Mouse (Mus musculus) limb, embryonic 15.5 days (tissue): ENCODE results near the gene 4930404N11Rik. TPM values are rescaled to one million over a fixed set of nuclear protein-coding genes. Genes with fewer than 3 reads are reported as not detected.
A peak's percentile ranks its signal among the peaks of the same experiment; 100 is the strongest.

Experiments used
- ATAC-seq: fragments of 200-750 bp; cut with Nextera tagmentation; 2 replicates; pipeline ENCODE4 v1.8.0; 2017; ENCODE audit warnings: low read depth, moderate TSS enrichment; ENCODE audit not compliant: insufficient number of reproducible peaks, low FRiP score, low TSS enrichment
- H3K27ac ChIP-seq: fragments of 300-500 bp; sonication (generic); 2 replicates; pipeline ENCODE4 v1.5.1; 2015; ENCODE audit warnings: moderate library complexity, mild to moderate bottlenecking, inconsistent platforms
- H3K27me3 ChIP-seq: fragments of 300-500 bp; sonication (generic); 2 replicates; pipeline ENCODE4 v1.6.1; 2015; ENCODE audit warnings: inconsistent platforms
- H3K36me3 ChIP-seq: fragments of 300-500 bp; sonication (generic); 2 replicates; pipeline ENCODE4 v1.6.1; 2015; ENCODE audit warnings: inconsistent platforms
- H3K4me1 ChIP-seq: fragments of 300-500 bp; sonication (generic); 2 replicates; pipeline ENCODE4 v1.6.1; 2015; ENCODE audit warnings: inconsistent platforms
- H3K4me2 ChIP-seq: fragments of 300-500 bp; sonication (generic); 2 replicates; pipeline ENCODE4 v1.6.1; 2015; ENCODE audit warnings: mild to moderate bottlenecking, inconsistent platforms
- H3K4me3 ChIP-seq: fragments of 300-500 bp; sonication (generic); 2 replicates; pipeline ENCODE4 v1.5.1; 2015; ENCODE audit warnings: mild to moderate bottlenecking, inconsistent platforms
- H3K9ac ChIP-seq: fragments of 300-500 bp; sonication (generic); 2 replicates; pipeline ENCODE4 v1.6.1; 2015; ENCODE audit warnings: inconsistent platforms
- H3K9me3 ChIP-seq: fragments of 300-500 bp; sonication (generic); 2 replicates; pipeline ENCODE4 v1.6.1; 2016; ENCODE audit warnings: inconsistent platforms
- WGBS: fragments of 180-500 bp; shearing (Covaris S2); methylation state at CpG from one replicate; pipeline ENCODE4 v1.1.7; 2015; 5-methylcytosine and 5-hydroxymethylcytosine counted together
- microRNA-seq: library from miRNA; unstranded; fragments of <30 nt; microRNA quantifications from one replicate; pipeline ENCODE4, GENCODE M21; 2016
- polyA plus RNA-seq: library from polyadenylated mRNA; unstranded; fragments of >200 nt; fragmentation: Nextera tagmentation; extraction: Ambion mirVana; gene quantifications from 2 replicates; pipeline ENCODE4 v1.2.1, GENCODE M21; 2015

The 4930404N11Rik gene
- polyA plus RNA-seq, 1 experiment from 2014 or later = 0.60 TPM

- H3K4me3 ChIP-seq = peak overlapping the region; percentile 99
- H3K4me1 ChIP-seq = peaks cover 53% of the 10 kb centered on the region
- H3K27ac ChIP-seq = peak overlapping the region; percentile 92
- peaks cover 62% of the 10 kb centered on the region for H3K36me3 ChIP-seq
- H3K27me3 ChIP-seq = no peaks in the 10 kb centered on the region
- WGBS = under 1% methylated on average over 38 of the region's 38 CpGs
- H3K9me3 ChIP-seq = no peaks in the 10 kb centered on the region
- peak overlapping the region; percentile 18; the same call in 1 of the 2 replicates for H3K9ac ChIP-seq
- peak overlapping the region; percentile 74 for H3K4me2 ChIP-seq
- ATAC-seq = no peak; the same call in 1 of the 2 replicates
These were observed 45.7 kb downstream of the 4930404N11Rik start for GRCm38 (mm10) chr10:81319741-81320549.

- H3K27ac ChIP-seq = peak overlapping the region; percentile 92
- peaks cover 62% of the 10 kb centered on the region for H3K36me3 ChIP-seq
- H3K9ac ChIP-seq = peak overlapping the region; percentile 18; the same call in 1 of the 2 replicates
- peaks cover 53% of the 10 kb centered on the region for H3K4me1 ChIP-seq
- ATAC-seq = no peak
- peak overlapping the region; percentile 74 for H3K4me2 ChIP-seq
- 25% methylated on average over 8 of the region's 8 CpGs for WGBS
- no peaks in the 10 kb centered on the region for H3K27me3 ChIP-seq
- H3K9me3 ChIP-seq = no peaks in the 10 kb centered on the region
- H3K4me3 ChIP-seq = peak overlapping the region; percentile 99
These were observed 46.3 kb downstream of the 4930404N11Rik start for GRCm38 (mm10) chr10:81319330-81319699.

- 87% methylated on average over 13 of the region's 13 CpGs for WGBS
- H3K36me3 ChIP-seq = peaks cover 62% of the 10 kb centered on the region
- no peaks in the 10 kb centered on the region for H3K9me3 ChIP-seq
- H3K4me1 ChIP-seq = peaks cover 53% of the 10 kb centered on the region
- peak overlapping the region; percentile 99; the same call in 1 of the 2 replicates for H3K4me3 ChIP-seq
- H3K9ac ChIP-seq = no peak overlapping the region
- peak overlapping the region; percentile 92 for H3K27ac ChIP-seq
- ATAC-seq = no peak
- H3K4me2 ChIP-seq = 0 out of 2 replicates have a peak overlapping the region, but pooled peaks have one; percentile 74
- no peaks in the 10 kb centered on the region for H3K27me3 ChIP-seq
These were observed 46.9 kb downstream of the 4930404N11Rik start for GRCm38 (mm10) chr10:81318589-81319329.

GRCm38 (mm10) chr10:81317273-81317672 is 48.3 kb downstream of the 4930404N11Rik start:
- Histone ChIP-seq H3K4me3 (peak overlapping the region; percentile 28), H3K9me3 (no peaks in the 10 kb centered on the region), H3K27ac (peak overlapping the region; percentile 47; the same call in 1 of the 2 replicates), H3K36me3 (peaks cover 62% of the 10 kb centered on the region), H3K9ac (peak overlapping the region; percentile 28; the same call in 1 of the 2 replicates), H3K27me3 (no peaks in the 10 kb centered on the region), H3K4me2 (peak overlapping the region; percentile 44), H3K4me1 (peaks cover 44% of the 10 kb centered on the region)
- WGBS = 19% methylated on average over 19 of the region's 20 CpGs
- no peak for ATAC-seq

- peak overlapping the region; percentile 44 for H3K4me2 ChIP-seq
- H3K4me1 ChIP-seq = peaks cover 37% of the 10 kb centered on the region
- no peaks in the 10 kb centered on the region for H3K27me3 ChIP-seq
- no peak for ATAC-seq
- H3K9me3 ChIP-seq = no peaks in the 10 kb centered on the region
- peak overlapping the region; percentile 28; the same call in 1 of the 2 replicates for H3K9ac ChIP-seq
- peaks cover 68% of the 10 kb centered on the region for H3K36me3 ChIP-seq
- peak overlapping the region; percentile 28 for H3K4me3 ChIP-seq
- H3K27ac ChIP-seq = peak overlapping the region; percentile 47; the same call in 1 of the 2 replicates
- 54% methylated on average over 16 of the region's 16 CpGs for whole genome bisulfite sequencing
These were observed 49.1 kb downstream of the 4930404N11Rik start for GRCm38 (mm10) chr10:81316338-81317060.

- WGBS = 93% methylated on average over 16 of the region's 16 CpGs
- ATAC-seq = no peak
- Histone ChIP-seq H3K36me3 (peaks cover 77% of the 10 kb centered on the region), H3K4me3 (no peak overlapping the region), H3K9ac (no peak overlapping the region), H3K4me1 (peaks cover 37% of the 10 kb centered on the region), H3K27me3 (no peaks in the 10 kb centered on the region), H3K27ac (no peak overlapping the region), H3K4me2 (no peak overlapping the region), H3K9me3 (no peaks in the 10 kb centered on the region)
These were observed 50.0 kb downstream of the 4930404N11Rik start for GRCm38 (mm10) chr10:81315587-81315986.

GRCm38 (mm10) chr10:81314201-81314600 is 51.4 kb downstream of the 4930404N11Rik start:
- 83% methylated on average over 7 of the region's 7 CpGs for WGBS
- no peak overlapping the region for H3K4me3 ChIP-seq
- no peaks in the 10 kb centered on the region for H3K9me3 ChIP-seq
- no peaks in the 10 kb centered on the region for H3K27me3 ChIP-seq
- peaks cover 90% of the 10 kb centered on the region for H3K36me3 ChIP-seq
- no peak overlapping the region for H3K4me2 ChIP-seq
- no peak overlapping the region for H3K27ac ChIP-seq
- no peak for ATAC-seq
- H3K4me1 ChIP-seq = peaks cover 28% of the 10 kb centered on the region
- H3K9ac ChIP-seq = no peak overlapping the region

GRCm38 (mm10) chr10:81313581-81313980 is 52.0 kb downstream of the 4930404N11Rik start:
- Histone ChIP-seq H3K4me1 (peaks cover 22% of the 10 kb centered on the region), H3K36me3 (peaks cover 95% of the 10 kb centered on the region), H3K27me3 (no peaks in the 10 kb centered on the region), H3K4me3 (no peak overlapping the region), H3K9ac (no peak overlapping the region), H3K9me3 (no peaks in the 10 kb centered on the region), H3K27ac (no peak overlapping the region), H3K4me2 (no peak overlapping the region)
- 91% methylated on average over 13 of the region's 13 CpGs for WGBS
- no peak for ATAC-seq

Small RNAs within 50 kb of the gene (microRNA-seq; reads per million reads assigned to microRNA genes)
- not detected for gene Mir6913

Other genes starting within 250 kb of the 4930404N11Rik start
- gene Zbtb7a, start 230.6 kb downstream of the 4930404N11Rik start, polyA plus RNA-seq = 58.6 and 61.4 TPM in 2 replicates
- gene Pias4, start 197.9 kb downstream of the 4930404N11Rik start, polyA plus RNA-seq = 48.0 and 50.6 TPM in 2 replicates
- 564 and 615 TPM in 2 replicates for gene Eef2, start 189.2 kb downstream of the 4930404N11Rik start, polyA plus RNA-seq
- 45.7 and 53.5 TPM in 2 replicates for gene Dapk3, start 182.8 kb downstream of the 4930404N11Rik start, polyA plus RNA-seq
- gene 4930442H23Rik, start 182.0 kb downstream of the 4930404N11Rik start, polyA plus RNA-seq = not detected in 2 replicates
- gene Nmrk2, start 163.8 kb downstream of the 4930404N11Rik start, polyA plus RNA-seq = 0.41 and 1.3 TPM in 2 replicates
- 0.25 and 0.28 TPM in 2 replicates for gene Atcay, start 135.0 kb downstream of the 4930404N11Rik start, polyA plus RNA-seq
- 8.7 and 10.9 TPM in 2 replicates for gene Zfr2, start 132.7 kb downstream of the 4930404N11Rik start, polyA plus RNA-seq
- 5.4 and 6.0 TPM in 2 replicates for gene Matk, start 112.9 kb downstream of the 4930404N11Rik start, polyA plus RNA-seq
- 189 and 194 TPM in 2 replicates for gene Mrpl54, start 98.9 kb downstream of the 4930404N11Rik start, polyA plus RNA-seq
- gene Apba3, start 98.9 kb downstream of the 4930404N11Rik start, polyA plus RNA-seq = 77.1 and 87.5 TPM in 2 replicates
- 8.4 and 9.9 TPM in 2 replicates for gene Tjp3, start 74.2 kb downstream of the 4930404N11Rik start, polyA plus RNA-seq
- gene Pip5k1c, start 72.9 kb downstream of the 4930404N11Rik start, polyA plus RNA-seq = 44.8 and 48.1 TPM in 2 replicates
- 37.3 and 39.3 TPM in 2 replicates for gene Cactin, start 44.7 kb downstream of the 4930404N11Rik start, polyA plus RNA-seq
- 11.9 and 12.8 TPM in 2 replicates for gene Tbxa2r, start 37.1 kb downstream of the 4930404N11Rik start, polyA plus RNA-seq
- 0.04 and 0.07 TPM in 2 replicates for gene Gipc3, start 22.6 kb downstream of the 4930404N11Rik start, polyA plus RNA-seq
- 86.0 and 89.9 TPM in 2 replicates for gene Hmg20b, start 15.3 kb downstream of the 4930404N11Rik start, polyA plus RNA-seq
- gene Mfsd12, start 8.3 kb downstream of the 4930404N11Rik start, polyA plus RNA-seq = 13.3 and 13.4 TPM in 2 replicates
- 82.2 and 90.9 TPM in 2 replicates for gene Fzr1, start 12.7 kb upstream of the 4930404N11Rik start, polyA plus RNA-seq
- gene Dohh, start 18.6 kb upstream of the 4930404N11Rik start, polyA plus RNA-seq = 79.8 and 88.7 TPM in 2 replicates
- 2.1 and 3.1 TPM in 2 replicates for gene Gm48551, start 18.6 kb upstream of the 4930404N11Rik start, polyA plus RNA-seq
- gene Gm48552, start 23.2 kb upstream of the 4930404N11Rik start, polyA plus RNA-seq = 0.51 and 1.7 TPM in 2 replicates
- 2.9 and 3.6 TPM in 2 replicates for gene Smim24, start 27.2 kb upstream of the 4930404N11Rik start, polyA plus RNA-seq
- gene Nfic, start 89.8 kb upstream of the 4930404N11Rik start, polyA plus RNA-seq = 138 and 146 TPM in 2 replicates
- gene Celf5, start 116.9 kb upstream of the 4930404N11Rik start, polyA plus RNA-seq = 1.1 and 1.3 TPM in 2 replicates
- 94.0 and 95.1 TPM in 2 replicates for gene Ncln, start 130.6 kb upstream of the 4930404N11Rik start, polyA plus RNA-seq
- 0.67 and 0.72 TPM in 2 replicates for gene S1pr4, start 134.3 kb upstream of the 4930404N11Rik start, polyA plus RNA-seq
- 7.3 and 7.9 TPM in 2 replicates for gene Gna15, start 158.4 kb upstream of the 4930404N11Rik start, polyA plus RNA-seq
- 80.4 and 81.7 TPM in 2 replicates for gene Gna11, start 179.4 kb upstream of the 4930404N11Rik start, polyA plus RNA-seq
- 517 and 519 TPM in 2 replicates for gene Aes, start 193.7 kb upstream of the 4930404N11Rik start, polyA plus RNA-seq
- 39.7 and 41.7 TPM in 2 replicates for gene Tle2, start 208.7 kb upstream of the 4930404N11Rik start, polyA plus RNA-seq
- gene Tle6, start 235.3 kb upstream of the 4930404N11Rik start, polyA plus RNA-seq = 9.9 and 11.7 TPM in 2 replicates
- gene BC025920, start 240.5 kb upstream of the 4930404N11Rik start, polyA plus RNA-seq = 0.81 and 1.0 TPM in 2 replicates